Mouse (Mus musculus) midbrain, embryonic 16.5 days (tissue): Measurements from ENCODE around the gene Flnb. TPM values are rescaled to one million over a fixed set of nuclear protein-coding genes. Genes with fewer than 3 reads are reported as not detected.

Experiments
- ATAC-seq: fragments of 200-750 bp; cut with Nextera tagmentation; 2 replicates; pipeline ENCODE4 v1.8.0; 2017; ENCODE audit warnings: moderate TSS enrichment
- H3K27ac ChIP-seq: fragments of 300-500 bp; sonication (generic); 2 replicates; pipeline ENCODE4 v1.5.1; 2014; ENCODE audit warnings: mild to moderate bottlenecking, low read length, mixed read lengths
- H3K27me3 ChIP-seq: fragments of 300-500 bp; sonication (generic); 2 replicates; pipeline ENCODE4 v1.6.1; 2014; ENCODE audit warnings: low read depth, low read length, mixed read lengths; ENCODE audit not compliant: control insufficient read depth, insufficient read depth
- H3K36me3 ChIP-seq: fragments of 300-500 bp; sonication (generic); 2 replicates; pipeline ENCODE4 v1.6.1; 2014; ENCODE audit warnings: mild to moderate bottlenecking, low read length, moderate library complexity, mixed read lengths; ENCODE audit not compliant: control insufficient read depth, insufficient read depth
- H3K4me1 ChIP-seq: fragments of 300-500 bp; sonication (generic); 2 replicates; pipeline ENCODE4 v1.6.1; 2014; ENCODE audit warnings: mild to moderate bottlenecking, low read length, mixed read lengths; ENCODE audit not compliant: control insufficient read depth, insufficient read depth
- H3K4me2 ChIP-seq: fragments of 300-500 bp; sonication (generic); 2 replicates; pipeline ENCODE4 v1.6.1; 2014; ENCODE audit warnings: mild to moderate bottlenecking, low read length, mixed read lengths
- H3K4me3 ChIP-seq: fragments of 300-500 bp; sonication (generic); 2 replicates; pipeline ENCODE4 v1.5.1; 2014; ENCODE audit warnings: low read depth, mild to moderate bottlenecking, low read length, moderate library complexity, mixed read lengths
- H3K9ac ChIP-seq: fragments of 300-500 bp; sonication (generic); 2 replicates; pipeline ENCODE4 v1.6.1; 2014; ENCODE audit warnings: low read depth, low read length, mixed read lengths
- H3K9me3 ChIP-seq: fragments of 300-500 bp; sonication (generic); replicated peaks from 2 replicates; pipeline ENCODE4 v1.6.1; 2014; ENCODE audit warnings: mild to moderate bottlenecking, low read length, mixed read lengths; ENCODE audit not compliant: control insufficient read depth, poor library complexity, severe bottlenecking
- WGBS: fragments of 180-500 bp; shearing (Covaris S2); extraction: QIAGEN DNeasy Blood & Tissue Kit; methylation state at CpG from one replicate; pipeline ENCODE4 v1.1.7; 2014; 5-methylcytosine and 5-hydroxymethylcytosine counted together
- polyA plus RNA-seq: library from polyadenylated mRNA; unstranded; fragments of >200 nt; fragmentation: Nextera tagmentation; extraction: Ambion mirVana; gene quantifications from 2 replicates; pipeline ENCODE4 v1.2.1, GENCODE M21; 2015

Flnb gene
- polyA plus RNA-seq, 1 experiment from 2014 or later: 7.0 TPM

GRCm38 (mm10) chr14:7991108-7991776 is 173.5 kb downstream of the Flnb start:
- no peak overlapping the region for H3K9ac ChIP-seq
- no peaks in the 10 kb centered on the region for H3K27me3 ChIP-seq
- H3K36me3 ChIP-seq: no peaks in the 10 kb centered on the region
- H3K9me3 ChIP-seq: no peaks in the 10 kb centered on the region
- H3K4me1 ChIP-seq: no peaks in the 10 kb centered on the region
- WGBS: 82% methylated on average over 5 of the region's 5 CpGs
- H3K27ac ChIP-seq: no peak overlapping the region
- no peak overlapping the region for H3K4me3 ChIP-seq
- no peak overlapping the region for H3K4me2 ChIP-seq
- ATAC-seq: no peak

GRCm38 (mm10) chr14:7992158-7992557 is 174.4 kb downstream of the Flnb start:
- ATAC-seq: no peak
- H3K4me2 ChIP-seq: no peak overlapping the region
- no peaks in the 10 kb centered on the region for H3K27me3 ChIP-seq
- H3K9ac ChIP-seq: no peak overlapping the region
- H3K27ac ChIP-seq: no peak overlapping the region
- WGBS: 78% methylated on average over 6 of the region's 6 CpGs
- H3K4me1 ChIP-seq: 0 out of 2 replicates have a peak, but pooled peaks cover 1% of the 10 kb centered on the region
- H3K9me3 ChIP-seq: no peaks in the 10 kb centered on the region
- H3K36me3 ChIP-seq: no peaks in the 10 kb centered on the region
- H3K4me3 ChIP-seq: no peak overlapping the region

- ATAC-seq: no peak
- Histone ChIP-seq H3K27ac (no peak within 1 kb of the TSS), H3K9me3 (no peaks in the 10 kb centered on the region), H3K4me2 (no peak within 1 kb of the TSS), H3K27me3 (no peaks in the 10 kb centered on the region), H3K36me3 (no peaks in the 10 kb centered on the region), H3K9ac (no peak within 1 kb of the TSS), H3K4me1 (0 out of 2 replicates have a peak, but pooled peaks cover 2% of the 10 kb centered on the region), H3K4me3 (no peak within 1 kb of the TSS)
- WGBS: 81% methylated on average over 8 of the region's 8 CpGs
Observed at GRCm38 (mm10) chr14:7994271-7994767, 176.6 kb downstream of the Flnb start, which contains the start of gene Dnase1l3. Dnase1l3 (minus strand) TSS chr14:7994573.

- peak; percentile 62; the same call in 1 of the 2 replicates for ATAC-seq
- H3K4me1 ChIP-seq: peaks cover 6% of the 10 kb centered on the region; the same call in 1 of the 2 replicates
- no peak overlapping the region for H3K4me3 ChIP-seq
- H3K27me3 ChIP-seq: peaks cover 9% of the 10 kb centered on the region
- no peak overlapping the region for H3K9ac ChIP-seq
- under 1% methylated on average over 15 of the region's 15 CpGs for WGBS
- H3K36me3 ChIP-seq: no peaks in the 10 kb centered on the region
- H3K27ac ChIP-seq: no peak overlapping the region
- peak overlapping the region; percentile 34 for H3K4me2 ChIP-seq
- no peaks in the 10 kb centered on the region for H3K9me3 ChIP-seq
Observed at GRCm38 (mm10) chr14:7997255-7997696, 179.5 kb downstream of the Flnb start.

GRCm38 (mm10) chr14:7999030-7999429 is 181.3 kb downstream of the Flnb start:
- no peak overlapping the region for H3K4me2 ChIP-seq
- no peak overlapping the region for H3K9ac ChIP-seq
- WGBS: 77% methylated on average over 3 of the region's 3 CpGs
- H3K27me3 ChIP-seq: peaks cover 9% of the 10 kb centered on the region
- H3K4me3 ChIP-seq: no peak overlapping the region
- ATAC-seq: no peak
- H3K4me1 ChIP-seq: peaks cover 9% of the 10 kb centered on the region; the same call in 1 of the 2 replicates
- no peak overlapping the region for H3K27ac ChIP-seq
- H3K36me3 ChIP-seq: no peaks in the 10 kb centered on the region
- H3K9me3 ChIP-seq: no peaks in the 10 kb centered on the region

- no peak for ATAC-seq
- no peak overlapping the region for H3K27ac ChIP-seq
- no peak overlapping the region for H3K4me2 ChIP-seq
- no peak overlapping the region for H3K4me3 ChIP-seq
- 86% methylated on average over 5 of the region's 5 CpGs for WGBS
- no peaks in the 10 kb centered on the region for H3K36me3 ChIP-seq
- no peak overlapping the region for H3K9ac ChIP-seq
- peaks cover 14% of the 10 kb centered on the region for H3K4me1 ChIP-seq
- no peaks in the 10 kb centered on the region for H3K9me3 ChIP-seq
- H3K27me3 ChIP-seq: peaks cover 9% of the 10 kb centered on the region
Observed at GRCm38 (mm10) chr14:7999435-7999834, 181.7 kb downstream of the Flnb start.

GRCm38 (mm10) chr14:8000247-8000646 is 182.5 kb downstream of the Flnb start:
- no peak overlapping the region for H3K4me2 ChIP-seq
- no peaks in the 10 kb centered on the region for H3K9me3 ChIP-seq
- no peak overlapping the region for H3K4me3 ChIP-seq
- ATAC-seq: no peak
- H3K27me3 ChIP-seq: peaks cover 9% of the 10 kb centered on the region
- no peaks in the 10 kb centered on the region for H3K36me3 ChIP-seq
- H3K27ac ChIP-seq: no peak overlapping the region
- 88% methylated on average over 5 of the region's 5 CpGs for WGBS
- peaks cover 19% of the 10 kb centered on the region for H3K4me1 ChIP-seq
- no peak overlapping the region for H3K9ac ChIP-seq

Other genes with a start within 250 kb of the Flnb start
- gene Gm3558, start 249.4 kb upstream of the Flnb start, polyA plus RNA-seq: 6.3 and 6.7 TPM in 2 replicates
- gene Gm10338, start 222.4 kb upstream of the Flnb start, polyA plus RNA-seq: not detected in 2 replicates
- not detected in 2 replicates for gene Gm10128, start 174.0 kb upstream of the Flnb start, polyA plus RNA-seq
- 0.68 and 1.2 TPM in 2 replicates for gene Gm26661, start 26.4 kb upstream of the Flnb start, polyA plus RNA-seq
- gene Gm45521, start 139.3 kb downstream of the Flnb start, polyA plus RNA-seq: 0.48 and 0.99 TPM in 2 replicates
- 0.04 and 0.07 TPM in 2 replicates for gene Dnase1l3, start 176.6 kb downstream of the Flnb start, polyA plus RNA-seq
- 42.8 and 42.9 TPM in 2 replicates for gene Abhd6, start 184.9 kb downstream of the Flnb start, polyA plus RNA-seq